Mouse (Mus musculus) embryonic facial prominence, embryonic 13.5 days (tissue): ENCODE data around the gene Bend6. TPM values are rescaled to one million over a fixed set of nuclear protein-coding genes. Genes with fewer than 3 reads are reported as not detected.

Experiments used
- ATAC-seq: fragments of 200-750 bp; cut with Nextera tagmentation; 2 replicates; pipeline ENCODE4 v1.8.0; 2017; ENCODE audit warnings: low read depth; ENCODE audit not compliant: insufficient number of reproducible peaks, insufficient read depth, low FRiP score, low TSS enrichment
- H3K27ac ChIP-seq: fragments of 300-500 bp; sonication (generic); 2 replicates; pipeline ENCODE4 v1.5.1; 2015; ENCODE audit warnings: moderate library complexity, mild to moderate bottlenecking, inconsistent platforms
- H3K27me3 ChIP-seq: fragments of 300-500 bp; sonication (generic); 2 replicates; pipeline ENCODE4 v1.6.1; 2015; ENCODE audit warnings: mild to moderate bottlenecking, inconsistent platforms
- H3K36me3 ChIP-seq: fragments of 300-500 bp; sonication (generic); 2 replicates; pipeline ENCODE4 v1.6.1; 2015; ENCODE audit warnings: mild to moderate bottlenecking, inconsistent platforms
- H3K4me1 ChIP-seq: fragments of 300-500 bp; sonication (generic); 2 replicates; pipeline ENCODE4 v1.6.1; 2015; ENCODE audit warnings: inconsistent platforms
- H3K4me2 ChIP-seq: fragments of 300-500 bp; sonication (generic); 2 replicates; pipeline ENCODE4 v1.6.1; 2015; ENCODE audit warnings: moderate library complexity, mild to moderate bottlenecking, inconsistent platforms
- H3K4me3 ChIP-seq: fragments of 300-500 bp; sonication (generic); 2 replicates; pipeline ENCODE4 v1.5.1; 2015; ENCODE audit warnings: mild to moderate bottlenecking, inconsistent platforms
- H3K9ac ChIP-seq: fragments of 300-500 bp; sonication (generic); 2 replicates; pipeline ENCODE4 v1.6.1; 2015; ENCODE audit warnings: mild to moderate bottlenecking, inconsistent platforms
- H3K9me3 ChIP-seq: fragments of 300-500 bp; sonication (generic); 2 replicates; pipeline ENCODE4 v1.6.1; 2016; ENCODE audit warnings: inconsistent platforms
- WGBS: fragments of 180-500 bp; shearing (Covaris S2); methylation state at CpG from one replicate; pipeline ENCODE4 v1.1.7; 2015; ENCODE audit warnings: mixed read lengths; 5-methylcytosine and 5-hydroxymethylcytosine counted together
- polyA plus RNA-seq: library from polyadenylated mRNA; unstranded; fragments of >200 nt; fragmentation: Nextera tagmentation; extraction: Ambion mirVana; gene quantifications from 2 replicates; pipeline ENCODE4 v1.2.1, GENCODE M21; 2015

Gene Bend6
- polyA plus RNA-seq, 1 experiment from 2014 or later, result 1.8 TPM

- no peak for ATAC-seq
- Histone ChIP-seq H3K27me3 (no peaks in the 10 kb centered on the region), H3K4me1 (no peaks in the 10 kb centered on the region), H3K36me3 (no peaks in the 10 kb centered on the region), H3K9me3 (no peaks in the 10 kb centered on the region), H3K9ac (no peak overlapping the region), H3K4me2 (no peak overlapping the region), H3K4me3 (no peak overlapping the region), H3K27ac (no peak overlapping the region)
- WGBS, result 86% methylated on average over 3 of the region's 3 CpGs
These were observed 28.3 kb upstream of the Bend6 start for GRCm38 (mm10) chr1:33935946-33936345.

DNA sequence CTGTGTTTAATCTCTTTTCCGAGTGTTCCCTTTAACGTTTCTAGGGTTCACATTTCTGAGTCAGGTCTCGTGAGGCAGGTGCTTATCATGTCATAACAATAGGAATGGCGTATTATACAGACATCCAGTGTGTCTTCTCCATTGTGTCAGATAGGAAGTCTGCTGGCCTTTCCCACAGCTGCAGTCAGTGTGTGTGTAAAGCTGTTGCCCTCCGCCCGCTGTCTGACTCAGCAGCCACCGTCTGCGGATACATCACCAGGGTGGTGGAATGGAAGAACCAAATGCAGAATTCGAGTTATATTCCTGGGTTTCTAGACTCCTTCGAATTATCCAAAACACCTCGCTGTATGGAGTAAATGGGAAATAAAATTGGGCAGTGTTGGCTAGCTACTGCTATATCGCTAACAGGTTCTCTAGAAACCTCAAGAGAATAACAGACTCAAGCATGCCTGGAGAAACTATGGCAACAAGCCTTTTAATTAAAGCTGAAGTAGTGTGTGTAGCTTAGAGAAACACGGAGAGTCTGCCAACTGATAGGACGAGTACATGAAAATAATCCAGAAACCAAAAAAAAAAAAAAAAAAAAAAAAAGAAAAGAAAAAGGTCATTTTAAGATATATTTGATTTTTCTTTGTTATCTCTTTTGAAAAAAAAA, 25.4 kb upstream of the Bend6 start:
- no peak for ATAC-seq
- WGBS, result 85% methylated on average over 14 of the region's 14 CpGs
- no peaks in the 10 kb centered on the region for H3K36me3 ChIP-seq
- H3K4me2 ChIP-seq, result no peak overlapping the region
- H3K27me3 ChIP-seq, result no peaks in the 10 kb centered on the region
- no peak overlapping the region for H3K9ac ChIP-seq
- H3K27ac ChIP-seq, result no peak overlapping the region
- no peaks in the 10 kb centered on the region for H3K4me1 ChIP-seq
- no peak overlapping the region for H3K4me3 ChIP-seq
- H3K9me3 ChIP-seq, result no peaks in the 10 kb centered on the region

DNA sequence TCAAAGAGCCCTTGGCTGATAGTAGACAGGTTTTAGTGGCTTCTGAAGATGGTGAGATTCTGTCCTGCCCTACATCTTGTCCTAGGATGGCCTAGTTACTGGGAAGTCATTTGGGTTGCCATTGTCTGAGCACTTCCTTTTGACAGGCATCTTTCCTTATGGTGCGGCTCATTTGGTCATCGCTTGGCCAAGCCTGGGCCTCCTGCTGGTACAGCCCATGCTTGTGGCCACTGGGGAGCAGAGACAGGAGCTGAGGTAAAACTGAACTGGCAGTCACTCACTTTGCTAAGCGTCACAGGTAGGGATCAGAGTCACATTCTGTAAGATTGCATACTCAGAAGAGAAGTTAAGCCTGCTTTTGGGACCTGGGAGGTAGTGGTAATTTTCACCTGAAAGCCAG, 24.6 kb upstream of the Bend6 start:
- Histone ChIP-seq H3K9ac (no peak overlapping the region), H3K4me3 (no peak overlapping the region), H3K27me3 (no peaks in the 10 kb centered on the region), H3K4me2 (no peak overlapping the region), H3K36me3 (no peaks in the 10 kb centered on the region), H3K9me3 (no peaks in the 10 kb centered on the region), H3K4me1 (no peaks in the 10 kb centered on the region), H3K27ac (no peak overlapping the region)
- WGBS, result 92% methylated on average over 3 of the region's 3 CpGs
- no peak for ATAC-seq

DNA sequence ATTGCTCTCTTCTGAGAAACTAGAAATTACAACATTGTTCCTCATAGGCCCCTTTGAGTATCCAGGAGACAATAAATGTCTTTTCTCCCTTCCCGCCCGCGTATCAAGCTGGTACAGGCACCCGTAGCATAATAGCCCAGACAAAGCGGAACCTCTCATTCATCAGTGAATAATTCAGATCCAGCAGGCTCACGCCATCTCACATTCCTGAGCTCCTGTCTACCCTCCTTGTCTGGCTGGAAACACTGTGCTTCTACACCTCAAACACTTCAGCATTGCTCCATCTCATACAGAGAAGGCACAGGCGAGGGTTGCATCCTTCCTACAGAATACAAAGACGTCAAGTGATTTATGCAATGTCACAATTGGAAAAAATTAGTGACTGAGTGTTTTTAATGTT, 24.2 kb upstream of the Bend6 start:
- Histone ChIP-seq H3K4me3 (no peak overlapping the region), H3K4me1 (no peaks in the 10 kb centered on the region), H3K9me3 (no peaks in the 10 kb centered on the region), H3K36me3 (no peaks in the 10 kb centered on the region), H3K4me2 (no peak overlapping the region), H3K9ac (no peak overlapping the region), H3K27me3 (no peaks in the 10 kb centered on the region), H3K27ac (no peak overlapping the region)
- WGBS, result 84% methylated on average over 8 of the region's 8 CpGs
- no peak for ATAC-seq

DNA sequence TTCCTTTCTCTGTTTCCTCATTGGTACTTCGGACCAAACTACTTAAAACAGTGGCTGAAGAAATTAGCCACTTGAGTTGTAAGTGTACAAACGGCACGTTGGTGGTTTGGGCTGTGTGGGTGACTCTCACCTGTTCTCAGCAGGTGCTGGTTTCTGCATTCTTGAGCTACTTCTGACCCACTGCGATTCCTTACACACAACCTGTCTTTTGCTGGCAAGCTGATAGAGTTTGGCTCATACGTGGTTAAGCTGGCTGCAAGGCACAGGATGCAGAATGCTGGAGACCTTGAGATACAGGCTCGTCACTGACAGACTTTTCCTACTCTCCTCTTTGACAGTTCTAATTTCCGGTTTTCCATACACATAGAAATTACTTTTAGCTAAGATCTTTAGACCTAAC, 19.9 kb upstream of the Bend6 start:
- no peaks in the 10 kb centered on the region for H3K27me3 ChIP-seq
- no peaks in the 10 kb centered on the region for H3K4me1 ChIP-seq
- H3K27ac ChIP-seq, result no peak overlapping the region
- no peaks in the 10 kb centered on the region for H3K36me3 ChIP-seq
- H3K9me3 ChIP-seq, result no peaks in the 10 kb centered on the region
- H3K9ac ChIP-seq, result no peak overlapping the region
- no peak overlapping the region for H3K4me2 ChIP-seq
- H3K4me3 ChIP-seq, result no peak overlapping the region
- no peak for ATAC-seq
- WGBS, result 89% methylated on average over 7 of the region's 7 CpGs

DNA sequence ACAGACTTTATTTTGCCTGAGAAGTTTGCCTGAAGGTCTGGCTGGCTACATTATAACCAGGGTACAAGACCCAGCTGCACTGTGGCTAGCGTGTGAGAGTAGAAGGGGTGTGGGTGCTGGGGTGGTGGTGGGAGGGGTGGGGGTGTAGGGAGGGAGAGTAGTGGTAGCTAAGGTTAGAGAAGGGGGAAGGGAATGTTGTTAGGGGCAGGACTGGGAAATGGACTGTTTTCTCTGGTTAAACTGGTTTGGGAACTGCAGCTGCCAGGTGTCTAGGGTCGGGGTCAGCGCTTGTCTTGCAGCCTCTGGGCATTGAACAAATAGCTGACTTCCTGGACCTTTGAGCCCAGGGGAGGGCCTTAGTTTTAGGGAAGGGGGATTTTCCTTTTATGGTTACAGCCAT, 17.7 kb upstream of the Bend6 start:
- Histone ChIP-seq H3K36me3 (no peaks in the 10 kb centered on the region), H3K4me3 (no peak overlapping the region), H3K9ac (no peak overlapping the region), H3K9me3 (no peaks in the 10 kb centered on the region), H3K4me2 (no peak overlapping the region), H3K4me1 (no peaks in the 10 kb centered on the region), H3K27me3 (no peaks in the 10 kb centered on the region), H3K27ac (no peak overlapping the region)
- WGBS, result 19% methylated on average over 3 of the region's 3 CpGs
- no peak for ATAC-seq

GRCm38 (mm10) chr1:33922975-33923374, 15.4 kb upstream of the Bend6 start:
- H3K27me3 ChIP-seq, result no peaks in the 10 kb centered on the region
- no peaks in the 10 kb centered on the region for H3K9me3 ChIP-seq
- H3K9ac ChIP-seq, result no peak overlapping the region
- H3K36me3 ChIP-seq, result no peaks in the 10 kb centered on the region
- H3K4me3 ChIP-seq, result no peak overlapping the region
- no peak overlapping the region for H3K4me2 ChIP-seq
- no peak overlapping the region for H3K27ac ChIP-seq
- no peaks in the 10 kb centered on the region for H3K4me1 ChIP-seq
- 70% methylated on average over 7 of the region's 7 CpGs for WGBS
- ATAC-seq, result no peak

DNA sequence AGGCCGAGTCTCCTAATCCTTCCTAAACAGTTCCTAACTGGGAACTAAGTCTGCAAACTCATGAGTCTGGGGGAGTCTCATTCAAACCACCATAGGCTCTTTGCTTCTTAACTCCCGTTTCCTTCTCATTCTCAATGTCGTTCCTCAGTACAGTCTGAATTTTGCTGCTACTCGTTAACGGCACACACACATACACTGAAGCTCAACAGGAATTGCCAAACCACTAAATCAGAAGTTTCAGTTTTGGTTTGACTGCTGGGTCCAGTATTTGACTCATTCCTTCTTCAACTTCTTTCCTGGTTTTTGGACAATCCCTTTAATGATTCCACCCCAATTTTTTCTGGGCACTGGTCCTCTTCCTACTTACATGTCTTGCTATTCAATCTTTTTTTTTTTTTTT, 8.9 kb upstream of the Bend6 start:
- H3K4me3 ChIP-seq, result no peak overlapping the region
- no peak overlapping the region for H3K9ac ChIP-seq
- ATAC-seq, result no peak
- H3K9me3 ChIP-seq, result no peaks in the 10 kb centered on the region
- WGBS, result 90% methylated on average over 5 of the region's 5 CpGs
- no peaks in the 10 kb centered on the region for H3K27me3 ChIP-seq
- H3K27ac ChIP-seq, result no peak overlapping the region
- no peaks in the 10 kb centered on the region for H3K36me3 ChIP-seq
- no peak overlapping the region for H3K4me2 ChIP-seq
- no peaks in the 10 kb centered on the region for H3K4me1 ChIP-seq

DNA sequence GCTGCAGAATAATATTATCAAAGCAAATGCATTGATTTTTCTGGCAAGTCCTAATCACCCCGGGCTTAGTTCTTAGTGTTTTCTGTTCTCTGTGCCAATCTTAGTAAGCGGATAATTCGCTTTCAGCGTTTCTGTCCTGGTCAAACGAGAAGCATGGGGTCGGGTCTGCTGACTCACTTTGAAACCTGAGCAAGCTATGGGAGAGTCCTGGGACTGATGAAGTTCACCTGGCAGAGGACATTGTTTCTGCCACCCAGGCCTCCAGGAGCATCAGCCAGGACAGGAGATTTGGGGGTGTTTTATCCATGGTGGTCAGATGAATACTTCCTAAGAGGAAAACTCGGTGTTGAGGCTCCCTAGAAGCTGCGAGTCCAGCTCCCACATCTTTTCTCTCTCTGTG, 4.0 kb upstream of the Bend6 start:
- H3K9me3 ChIP-seq, result no peaks in the 10 kb centered on the region
- no peak overlapping the region for H3K4me3 ChIP-seq
- no peak overlapping the region for H3K4me2 ChIP-seq
- 44% methylated on average over 8 of the region's 8 CpGs for WGBS
- peaks cover 26% of the 10 kb centered on the region for H3K27me3 ChIP-seq
- no peak overlapping the region for H3K9ac ChIP-seq
- no peak for ATAC-seq
- peaks cover 18% of the 10 kb centered on the region for H3K4me1 ChIP-seq
- no peak overlapping the region for H3K27ac ChIP-seq
- H3K36me3 ChIP-seq, result no peaks in the 10 kb centered on the region

- Histone ChIP-seq H3K27ac (no peak within 1 kb of the TSS), H3K27me3 (peaks cover 45% of the 10 kb centered on the region), H3K4me3 (peak within 1 kb of the TSS; percentile 64), H3K4me2 (peak within 1 kb of the TSS; percentile 94), H3K9ac (peak within 1 kb of the TSS; percentile 75), H3K9me3 (no peaks in the 10 kb centered on the region), H3K4me1 (peaks cover 22% of the 10 kb centered on the region), H3K36me3 (no peaks in the 10 kb centered on the region)
- 4% methylated on average over 42 of the region's 44 CpGs for WGBS
- no peak for ATAC-seq
These were observed 761 bp upstream of the Bend6 start, which contains the start of gene Dst for GRCm38 (mm10) chr1:33908191-33908962. Gene Dst (plus strand): TSS chr1:33908225.

GRCm38 (mm10) chr1:33906927-33907326, 689 bp downstream of the Bend6 start:
- no peaks in the 10 kb centered on the region for H3K36me3 ChIP-seq
- peak overlapping the region; percentile 75; the same call in 1 of the 2 replicates for H3K9ac ChIP-seq
- ATAC-seq, result no peak
- WGBS, result 2% methylated on average over 20 of the region's 20 CpGs
- peaks cover 45% of the 10 kb centered on the region for H3K27me3 ChIP-seq
- H3K4me1 ChIP-seq, result peaks cover 22% of the 10 kb centered on the region
- peak overlapping the region; percentile 94 for H3K4me2 ChIP-seq
- no peak overlapping the region for H3K27ac ChIP-seq
- no peaks in the 10 kb centered on the region for H3K9me3 ChIP-seq
- H3K4me3 ChIP-seq, result peak overlapping the region; percentile 64

GRCm38 (mm10) chr1:33906216-33906615, 1.4 kb downstream of the Bend6 start:
- peaks cover 45% of the 10 kb centered on the region for H3K27me3 ChIP-seq
- H3K4me2 ChIP-seq, result no peak overlapping the region
- peaks cover 22% of the 10 kb centered on the region for H3K4me1 ChIP-seq
- WGBS, result 39% methylated on average over 10 of the region's 10 CpGs
- H3K36me3 ChIP-seq, result no peaks in the 10 kb centered on the region
- H3K9ac ChIP-seq, result no peak overlapping the region
- no peak overlapping the region for H3K4me3 ChIP-seq
- H3K27ac ChIP-seq, result no peak overlapping the region
- ATAC-seq, result no peak
- H3K9me3 ChIP-seq, result no peaks in the 10 kb centered on the region
